Mouse (Mus musculus) lung, postnatal 0 days (tissue): ENCODE data around the gene Nek8. TPM values are rescaled to one million over a fixed set of nuclear protein-coding genes. Genes with fewer than 3 reads are reported as not detected.

Experiments
- ATAC-seq: fragments of 200-750 bp; cut with Nextera tagmentation; 2 replicates; pipeline ENCODE4 v1.8.0; 2017; ENCODE audit warnings: moderate library complexity
- DNase-seq: peaks from one replicate; pipeline ENCODE4 v3.0.0-alpha.2; 2016; ENCODE audit warnings: low spot score
- H3K27ac ChIP-seq: fragments of 300-500 bp; sonication (generic); 2 replicates; pipeline ENCODE4 v1.5.1; 2014; ENCODE audit warnings: antibody characterized with exemption, mild to moderate bottlenecking, low read length, mixed read lengths
- H3K27me3 ChIP-seq: fragments of 300-500 bp; sonication (generic); replicated peaks from 2 replicates; pipeline ENCODE4 v1.6.1; 2014; ENCODE audit warnings: low read length, mixed read lengths; ENCODE audit not compliant: insufficient read depth
- H3K36me3 ChIP-seq: fragments of 300-500 bp; sonication (generic); 2 replicates; pipeline ENCODE4 v1.6.1; 2014; ENCODE audit warnings: low read length, mixed read lengths; ENCODE audit not compliant: insufficient read depth
- H3K4me1 ChIP-seq: fragments of 300-500 bp; sonication (generic); 2 replicates; pipeline ENCODE4 v1.6.1; 2014; ENCODE audit warnings: antibody characterized with exemption, low read depth, low read length, mixed read lengths; ENCODE audit not compliant: insufficient read depth
- H3K4me2 ChIP-seq: fragments of 300-500 bp; sonication (generic); replicated peaks from 2 replicates; pipeline ENCODE4 v1.6.1; 2014; ENCODE audit warnings: low read depth, mild to moderate bottlenecking, low read length, moderate library complexity, mixed read lengths
- H3K4me3 ChIP-seq: fragments of 300-500 bp; sonication (generic); 2 replicates; pipeline ENCODE4 v1.5.1; 2014; ENCODE audit warnings: low read depth, low read length
- H3K9ac ChIP-seq: fragments of 300-500 bp; sonication (generic); replicated peaks from 2 replicates; pipeline ENCODE4 v1.6.1; 2014; ENCODE audit warnings: low read depth, mild to moderate bottlenecking
- H3K9me3 ChIP-seq: fragments of 300-500 bp; sonication (generic); 2 replicates; pipeline ENCODE4 v1.6.1; 2016; ENCODE audit warnings: low read length, mixed read lengths
- CTCF ChIP-seq: IDR thresholded peaks from 2 replicates; pipeline ENCODE4 v1.5.1; 2016; ENCODE audit warnings: antibody characterized with exemption, mild to moderate bottlenecking
- EP300 ChIP-seq: IDR thresholded peaks from 2 replicates; pipeline ENCODE4 v1.6.1; 2016; ENCODE audit warnings: antibody characterized with exemption, mild to moderate bottlenecking, control low read depth
- WGBS: fragments of 180-500 bp; shearing (Covaris S2); extraction: QIAGEN DNeasy Blood & Tissue Kit; methylation state at CpG from one replicate; pipeline ENCODE4 v1.1.7; 2014; 5-methylcytosine and 5-hydroxymethylcytosine counted together
- polyA plus RNA-seq: library from polyadenylated mRNA; unstranded; fragments of >200 nt; fragmentation: Nextera tagmentation; extraction: Ambion mirVana; gene quantifications from 2 replicates; pipeline ENCODE4 v1.2.1, GENCODE M21; 2015

Gene Nek8
- polyA plus RNA-seq, 1 experiment from 2014 or later, result 11.7 TPM

DNA sequence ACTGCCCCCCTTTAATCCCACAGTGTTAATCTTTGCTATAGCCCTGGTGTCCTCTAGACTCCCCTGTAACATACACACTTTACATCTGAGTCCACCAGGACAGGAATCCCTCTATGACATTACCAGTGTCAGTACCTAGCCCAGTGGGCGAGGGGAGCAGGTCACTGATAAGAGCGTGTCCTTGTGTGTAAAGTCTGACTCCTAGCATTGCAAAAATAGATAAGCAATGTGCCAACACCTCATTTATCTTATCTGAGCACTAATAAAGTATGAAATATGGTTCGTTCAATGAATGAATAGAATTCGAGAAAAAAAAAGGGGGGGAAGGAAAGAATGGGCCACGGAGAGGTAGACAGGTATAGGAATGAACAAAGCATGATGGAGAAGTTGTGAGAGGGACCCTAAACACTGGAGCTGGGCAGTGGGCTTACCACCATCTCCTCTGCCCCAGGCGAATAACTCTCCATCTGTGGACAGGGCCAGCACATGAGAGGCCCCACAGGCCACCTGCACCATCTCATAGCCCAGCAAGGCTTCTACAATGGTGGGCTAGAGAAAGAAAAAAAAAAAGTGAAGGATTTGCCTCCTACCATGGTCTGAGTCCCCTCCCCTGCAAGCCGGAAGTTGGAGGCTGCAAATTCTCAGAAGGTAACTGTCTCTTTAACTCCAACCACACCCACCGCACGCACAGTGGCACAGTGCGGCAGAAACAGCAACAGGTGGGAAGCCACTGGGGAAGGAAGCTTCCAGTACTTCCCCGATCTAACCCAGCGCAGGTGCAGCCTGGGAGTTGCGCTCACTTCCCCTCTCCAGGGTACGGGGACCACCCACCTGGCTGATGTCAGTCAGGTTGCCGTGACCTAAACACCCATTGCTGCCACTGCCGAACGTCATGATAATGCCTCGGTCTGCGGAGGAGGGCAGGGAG, 7.7 kb downstream of the Nek8 start:
- Histone ChIP-seq H3K9ac (no peak overlapping the region), H3K27me3 (no peaks in the 10 kb centered on the region), H3K4me3 (no peak overlapping the region), H3K4me2 (0 out of 2 replicates have a peak overlapping the region, but pooled peaks have one; percentile 6), H3K27ac (no peak overlapping the region), H3K36me3 (no peaks in the 10 kb centered on the region; the same call in 1 of the 2 replicates), H3K4me1 (peaks cover 10% of the 10 kb centered on the region), H3K9me3 (no peaks in the 10 kb centered on the region)
- ATAC-seq, result no peak
- 52% methylated on average over 19 of the region's 19 CpGs for WGBS
- DNase-seq, result no peak
- TF ChIP-seq EP300 (no peak), CTCF (no peak)

DNA sequence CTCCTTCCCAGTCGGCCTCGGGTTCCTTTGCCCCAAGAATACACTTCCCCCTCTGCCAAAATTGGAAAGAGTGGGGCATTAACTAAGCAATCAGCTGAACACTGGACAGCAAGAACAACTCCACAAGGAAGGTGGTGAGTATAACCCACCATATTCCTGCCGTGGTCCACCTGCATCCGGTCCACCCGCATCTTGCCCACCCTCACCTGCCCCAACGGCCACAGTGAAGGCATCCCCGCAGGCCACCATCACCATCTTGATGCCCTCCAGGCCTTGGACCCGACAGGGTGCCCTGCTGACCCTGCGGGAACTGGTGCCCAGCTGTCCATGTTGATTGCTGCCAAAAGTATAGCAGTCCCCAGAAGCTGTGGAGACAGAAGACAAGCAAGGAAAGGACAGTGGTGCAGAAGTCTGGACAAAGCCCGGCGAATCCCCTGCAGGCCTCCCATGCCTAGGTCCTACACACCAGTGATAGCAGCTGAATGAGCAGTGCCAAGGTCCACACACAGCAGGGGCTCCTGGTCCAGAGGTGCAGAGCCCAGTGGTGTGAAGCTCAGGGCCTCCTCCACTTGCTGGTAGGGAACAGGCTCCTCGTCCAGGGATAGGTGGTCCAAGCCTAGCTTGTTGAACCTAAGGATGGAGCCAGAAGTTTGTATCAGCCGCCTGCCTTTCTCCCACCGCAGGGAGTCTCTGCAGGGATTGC, 9.1 kb downstream of the Nek8 start:
- Histone ChIP-seq H3K36me3 (no peaks in the 10 kb centered on the region; the same call in 1 of the 2 replicates), H3K4me2 (no peak overlapping the region), H3K27me3 (no peaks in the 10 kb centered on the region), H3K9ac (no peak overlapping the region), H3K9me3 (no peaks in the 10 kb centered on the region), H3K27ac (peak overlapping the region; percentile 94; the same call in 1 of the 2 replicates), H3K4me1 (peaks cover 20% of the 10 kb centered on the region), H3K4me3 (no peak overlapping the region)
- ATAC-seq, result no peak
- TF ChIP-seq EP300, result no peak
- TF ChIP-seq CTCF, result no peak
- no peak for DNase-seq
- WGBS, result 89% methylated on average over 14 of the region's 14 CpGs

DNA sequence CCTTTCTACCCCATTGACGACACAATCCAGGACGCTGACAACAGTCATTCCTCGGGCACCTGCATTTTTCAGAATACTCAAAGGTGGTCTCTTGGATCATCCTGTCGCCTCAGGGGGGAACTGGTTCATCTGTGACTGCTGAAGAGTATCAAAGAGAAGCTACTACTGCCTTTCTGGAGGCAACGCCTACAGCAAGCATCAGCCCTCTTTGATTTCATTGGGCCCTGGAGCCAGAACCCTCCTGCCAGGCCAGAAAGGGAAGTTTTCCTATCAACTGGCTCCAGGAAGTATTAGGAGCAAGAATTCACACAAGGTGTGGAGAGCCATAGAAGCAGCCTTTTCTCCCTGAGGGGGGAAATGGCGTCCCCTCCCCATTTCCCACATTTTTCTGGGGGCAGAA, 9.8 kb downstream of the Nek8 start:
- whole genome bisulfite sequencing, result 59% methylated on average over 6 of the region's 6 CpGs
- no peak for TF ChIP-seq EP300
- no peak for DNase-seq
- Histone ChIP-seq H3K4me1 (peaks cover 20% of the 10 kb centered on the region), H3K27me3 (no peaks in the 10 kb centered on the region), H3K9me3 (no peaks in the 10 kb centered on the region), H3K27ac (peak overlapping the region; percentile 94), H3K9ac (no peak overlapping the region), H3K36me3 (no peaks in the 10 kb centered on the region; the same call in 1 of the 2 replicates), H3K4me3 (no peak overlapping the region), H3K4me2 (no peak overlapping the region)
- ATAC-seq, result no peak

DNA sequence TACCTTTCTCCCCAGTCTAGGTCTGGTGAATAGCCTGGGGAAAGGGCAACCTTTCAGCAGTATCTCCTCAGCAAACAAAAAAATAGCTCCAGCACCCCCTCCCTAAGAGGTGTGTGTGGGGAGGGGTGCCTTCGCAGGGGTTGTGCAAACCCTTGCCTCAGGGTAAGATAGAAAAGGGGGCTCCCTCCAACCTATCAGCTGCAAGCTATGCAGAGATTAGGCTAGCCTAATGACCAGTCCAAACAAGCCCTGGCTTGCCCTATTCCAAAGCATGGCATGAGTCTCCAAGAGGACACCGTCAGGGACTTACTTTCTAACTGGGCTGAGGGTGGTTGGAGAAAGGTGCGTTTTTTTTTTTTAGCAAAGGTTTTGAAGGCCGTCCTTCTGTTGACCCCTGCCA, 10.3 kb downstream of the Nek8 start:
- H3K36me3 ChIP-seq, result no peaks in the 10 kb centered on the region
- 40% methylated on average over 4 of the region's 4 CpGs for WGBS
- TF ChIP-seq CTCF (no peak), EP300 (no peak)
- no peaks in the 10 kb centered on the region for H3K27me3 ChIP-seq
- peaks cover 20% of the 10 kb centered on the region for H3K4me1 ChIP-seq
- ATAC-seq, result no peak
- no peak overlapping the region; the same call in 1 of the 2 replicates for H3K9ac ChIP-seq
- H3K4me3 ChIP-seq, result peak overlapping the region; percentile 75; the same call in 1 of the 2 replicates
- no peaks in the 10 kb centered on the region for H3K9me3 ChIP-seq
- DNase-seq, result no peak
- peak overlapping the region; percentile 95 for H3K4me2 ChIP-seq
- H3K27ac ChIP-seq, result peak overlapping the region; percentile 94

DNA sequence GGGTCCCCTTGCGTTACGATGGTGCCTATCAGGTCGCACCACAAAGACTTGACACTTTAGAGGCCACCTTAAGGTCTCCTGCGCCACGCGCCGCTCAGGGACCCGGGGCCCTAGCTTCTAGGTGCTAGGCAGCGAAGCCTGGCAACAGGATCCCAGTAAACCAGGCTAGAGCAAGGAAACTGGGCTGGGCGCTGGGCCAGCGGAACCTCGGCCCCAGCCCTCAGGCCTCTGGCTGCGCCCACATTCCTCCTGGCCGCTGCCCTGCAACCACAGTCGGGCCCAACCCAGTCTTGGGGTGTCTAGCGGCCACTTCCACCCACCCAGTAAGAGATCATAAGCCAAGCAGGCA, 10.7 kb downstream of the Nek8 start:
- Histone ChIP-seq H3K4me3 (peak overlapping the region; percentile 75), H3K27ac (peak overlapping the region; percentile 94), H3K9me3 (no peaks in the 10 kb centered on the region), H3K36me3 (no peaks in the 10 kb centered on the region), H3K27me3 (no peaks in the 10 kb centered on the region), H3K4me2 (peak overlapping the region; percentile 95), H3K9ac (peak overlapping the region; percentile 72; the same call in 1 of the 2 replicates), H3K4me1 (peaks cover 20% of the 10 kb centered on the region)
- DNase-seq, result peak; percentile 86
- 4% methylated on average over 16 of the region's 16 CpGs for WGBS
- peak; percentile 75 for ATAC-seq
- TF ChIP-seq CTCF (no peak), EP300 (peak; percentile 41)
